Mouse (Mus musculus) gastrocnemius, postnatal 14 days (tissue): ENCODE results near the gene Tnpo1. TPM values are rescaled to one million over a fixed set of nuclear protein-coding genes. Genes with fewer than 3 reads are reported as not detected.

Source experiments
- DNase-seq: peaks from one replicate; pipeline ENCODE4 v3.0.0; 2021; ENCODE audit warnings: mixed read lengths
- intact Hi-C: fragments of 180-260 bp; cut with DNase I; formaldehyde crosslinking; loops from one replicate; pipeline ENCODE4 v1.15.1; 2025; ENCODE audit warnings: low total_unique reads
- total RNA-seq, 2 experiments: library from RNA; stranded (reverse); gene quantifications; 2 replicates each; pipeline ENCODE4 v1.2.3; 2021

Gene Tnpo1
- total RNA-seq, 2 experiments from 2014 or later: 46.9 to 47.0 TPM

DNA sequence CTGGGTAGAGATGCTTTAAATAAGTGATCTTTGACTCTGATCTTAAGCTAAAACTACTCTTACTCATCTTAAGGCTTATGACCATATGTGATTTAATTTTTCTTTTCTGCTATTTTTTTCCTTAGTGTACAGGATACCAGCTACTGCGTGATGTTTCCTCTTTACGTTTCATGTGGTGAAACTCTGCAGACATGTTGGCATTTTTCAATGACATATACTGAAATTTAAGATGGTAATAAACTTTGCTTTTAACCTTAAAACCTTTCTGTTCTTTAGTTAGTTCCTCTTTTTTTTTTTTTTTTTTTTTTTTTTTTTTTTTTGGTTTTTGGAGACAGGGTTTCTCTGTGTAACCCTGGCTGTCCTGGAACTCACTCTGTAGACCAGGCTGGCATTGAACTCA is 2.7 kb upstream of the Tnpo1 start:
- intact Hi-C loops: no loop called here

DNA sequence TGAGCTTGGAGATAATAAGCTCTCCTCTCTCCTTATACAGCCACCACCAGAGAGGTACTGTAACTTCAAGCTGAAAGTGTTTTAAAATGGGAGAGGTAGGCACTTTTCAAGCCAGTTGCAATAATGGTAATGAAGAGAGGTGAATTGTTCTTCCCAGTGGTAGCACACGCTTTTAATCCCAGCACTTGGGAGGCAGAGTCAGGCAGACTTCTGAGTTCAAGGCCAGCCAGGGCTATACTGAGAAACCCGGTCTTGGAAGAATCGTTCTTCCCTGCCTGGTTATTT is 716 bp upstream of the Tnpo1 start:
- no peak for DNase-seq
- intact Hi-C loops: no loop called here

More for the DNA sequence above, 2.7 kb upstream of the Tnpo1 start:
- no peak for DNase-seq

DNA sequence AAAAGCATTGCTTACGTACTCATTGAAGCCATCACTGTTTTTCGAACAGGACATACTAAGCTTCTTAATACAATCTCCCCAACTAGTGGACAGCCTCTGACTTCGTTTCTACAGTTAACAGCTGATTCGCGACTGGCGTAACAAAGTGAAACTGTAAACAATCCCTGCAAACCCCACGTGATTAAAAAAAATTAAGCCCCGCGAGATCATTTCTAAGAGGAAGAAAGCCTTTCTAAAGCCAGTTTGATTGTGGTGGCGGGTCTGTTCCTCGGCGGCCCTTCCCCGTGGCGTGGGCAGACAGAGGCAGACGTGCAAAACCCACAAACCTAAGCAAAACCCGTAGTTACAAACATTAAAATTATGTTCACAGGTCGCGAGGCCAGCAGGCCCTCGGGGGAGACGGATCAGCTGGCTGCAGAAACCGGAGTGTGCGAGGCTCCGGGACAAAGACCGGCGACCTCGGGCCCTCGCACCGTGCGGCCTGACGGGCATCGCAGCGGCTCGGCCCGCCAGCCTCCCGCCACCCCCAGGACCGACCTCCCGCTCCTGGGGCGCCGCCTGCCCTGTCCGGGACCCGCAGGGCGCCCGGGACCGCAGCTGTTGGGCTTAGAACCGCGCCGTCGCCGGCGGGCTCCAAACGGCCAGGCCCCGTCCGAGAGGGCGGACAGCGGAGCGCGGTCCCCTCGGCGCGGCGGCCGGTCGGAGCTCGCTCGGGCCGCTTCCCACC is 535 bp downstream of the Tnpo1 start:
- DNase-seq: peak; percentile 36
- intact Hi-C loops: no loop called here

DNA sequence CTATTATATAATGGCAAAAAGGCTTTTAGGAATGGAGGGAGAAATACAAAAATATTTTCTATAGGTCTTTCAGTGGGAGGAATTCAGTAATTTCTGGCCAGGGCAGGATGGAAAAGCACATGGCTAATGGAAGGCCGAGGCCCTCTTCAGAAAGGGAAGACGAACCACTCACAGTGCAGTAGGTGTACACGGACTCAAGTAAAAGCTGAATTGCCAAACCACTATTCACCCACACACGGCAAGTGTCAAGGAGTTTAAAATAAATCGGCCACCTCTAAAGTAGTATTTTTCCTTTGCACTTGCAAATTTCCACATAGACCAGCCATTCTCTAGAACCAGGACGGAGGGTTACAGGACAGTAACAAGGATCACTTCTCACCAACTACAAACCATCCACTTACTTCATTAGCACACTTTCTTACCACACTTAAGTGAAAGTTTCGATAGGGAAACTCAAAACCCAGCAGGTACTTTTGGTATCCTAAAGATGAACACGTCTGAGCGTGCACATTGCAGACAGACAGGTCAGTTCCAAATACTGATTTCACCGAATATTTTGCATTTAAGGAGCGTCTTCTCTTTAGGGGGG is 1.2 kb downstream of the Tnpo1 start:
- intact Hi-C loops: loop anchor here (5.0 kb wide), 1 partner anchor 63 kb away; no protein-coding TSS in a partner anchor
- no peak for DNase-seq

GRCm38 (mm10) chr13:98922806-98923205 is 3.4 kb downstream of the Tnpo1 start:
- intact Hi-C loops: loop anchor here (5.0 kb wide), 1 partner anchor 61 kb away; no protein-coding TSS in a partner anchor
- DNase-seq: no peak

- intact Hi-C loops: loop anchor here (5.0 kb wide), 1 partner anchor 59 kb away; no protein-coding TSS in a partner anchor
- DNase-seq: no peak
Measured at GRCm38 (mm10) chr13:98921276-98921675, 4.9 kb downstream of the Tnpo1 start.

GRCm38 (mm10) chr13:98920300-98920699 is 5.9 kb downstream of the Tnpo1 start:
- intact Hi-C loops: loop anchor here (5.0 kb wide), 1 partner anchor 58 kb away; no protein-coding TSS in a partner anchor
- DNase-seq: no peak

GRCm38 (mm10) chr13:98919695-98920094 is 6.5 kb downstream of the Tnpo1 start:
- DNase-seq: no peak
- intact Hi-C loops: loop anchor here (5.0 kb wide), 1 partner anchor 57 kb away; no protein-coding TSS in a partner anchor

DNA sequence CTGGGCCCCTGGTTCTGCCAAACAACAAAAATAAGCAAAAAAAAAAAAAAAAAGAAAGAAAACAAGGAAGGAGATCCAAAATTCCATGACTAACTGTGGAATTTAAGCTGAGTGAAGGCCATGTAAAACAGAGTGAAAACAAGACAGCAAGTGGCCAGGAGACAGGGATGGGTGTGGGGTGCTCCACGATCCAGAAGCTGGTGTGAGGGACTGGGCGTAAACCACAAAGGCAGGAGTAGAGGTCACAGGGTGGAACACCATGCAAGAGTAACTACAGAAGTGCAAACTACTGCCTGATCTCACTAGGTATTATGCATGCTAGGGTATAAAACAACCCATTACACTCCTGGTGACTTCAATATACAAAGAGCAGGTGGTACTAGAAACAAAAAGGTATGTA is 8.3 kb downstream of the Tnpo1 start:
- DNase-seq: no peak

GRCm38 (mm10) chr13:98915591-98915990 is 10.6 kb downstream of the Tnpo1 start:
- DNase-seq: no peak
- intact Hi-C loops: no loop called here

More for the DNA sequence above, 8.3 kb downstream of the Tnpo1 start:
- intact Hi-C loops: no loop called here

- intact Hi-C loops: no loop called here
- no peak for DNase-seq
Measured at GRCm38 (mm10) chr13:98914844-98915212, 11.4 kb downstream of the Tnpo1 start.

DNA sequence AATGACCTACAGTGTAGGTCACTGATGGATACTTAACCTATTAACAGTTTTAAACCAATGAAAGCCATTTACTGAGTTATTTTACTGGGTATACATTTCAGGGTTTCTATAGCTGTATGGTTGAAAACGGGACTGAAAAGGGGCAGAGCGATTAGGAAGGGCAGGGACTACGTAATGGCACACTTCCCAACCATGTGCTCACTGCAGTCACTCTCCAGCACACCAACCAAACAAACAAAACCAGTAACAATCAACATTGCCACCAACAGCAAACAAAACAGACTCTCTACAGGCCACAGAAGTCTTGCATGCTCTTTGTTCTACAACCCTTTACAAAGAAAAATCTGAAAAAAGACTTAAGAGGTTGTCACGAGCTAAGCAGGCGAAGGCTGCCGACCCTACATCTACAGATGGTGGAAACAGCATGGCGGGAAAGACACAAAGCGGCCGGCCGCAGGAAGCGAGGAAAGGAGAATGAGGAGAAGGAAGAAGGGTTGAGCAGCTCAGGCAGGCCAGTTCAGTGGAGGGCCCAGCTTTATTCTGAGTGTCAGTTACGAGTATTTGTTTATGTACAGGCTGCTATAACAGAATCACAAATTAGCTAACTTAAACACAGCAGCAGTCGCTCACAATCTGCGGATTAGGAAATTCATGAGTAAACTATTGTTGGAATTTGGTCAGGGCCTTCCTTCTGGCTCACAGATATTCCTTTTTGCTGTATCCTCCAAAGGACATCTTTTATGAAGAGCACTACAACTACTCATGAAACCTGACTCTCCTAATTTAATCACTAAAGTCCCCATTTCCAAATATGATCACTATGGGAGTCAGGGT is 12.0 kb downstream of the Tnpo1 start:
- intact Hi-C loops: no loop called here
- no peak for DNase-seq

DNA sequence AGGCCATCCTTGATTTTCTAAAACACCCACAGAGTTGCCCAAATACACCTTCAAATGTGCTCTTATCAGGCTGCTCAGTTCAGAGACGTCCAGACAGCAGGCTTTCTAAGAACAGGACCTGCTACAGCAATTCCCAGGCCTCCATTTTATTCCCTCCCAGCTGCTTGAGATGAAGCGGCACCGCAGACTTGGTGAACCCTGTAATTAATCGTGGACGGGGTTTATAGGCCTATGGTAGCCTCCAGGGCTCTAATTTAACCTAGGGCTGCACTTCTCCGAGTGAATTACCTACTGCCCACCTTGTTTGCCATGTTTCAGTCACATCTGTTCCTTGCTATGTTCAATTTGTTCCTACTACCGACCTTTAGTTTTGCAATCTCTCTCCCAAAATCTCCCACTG is 13.0 kb downstream of the Tnpo1 start:
- intact Hi-C loops: no loop called here

DNA sequence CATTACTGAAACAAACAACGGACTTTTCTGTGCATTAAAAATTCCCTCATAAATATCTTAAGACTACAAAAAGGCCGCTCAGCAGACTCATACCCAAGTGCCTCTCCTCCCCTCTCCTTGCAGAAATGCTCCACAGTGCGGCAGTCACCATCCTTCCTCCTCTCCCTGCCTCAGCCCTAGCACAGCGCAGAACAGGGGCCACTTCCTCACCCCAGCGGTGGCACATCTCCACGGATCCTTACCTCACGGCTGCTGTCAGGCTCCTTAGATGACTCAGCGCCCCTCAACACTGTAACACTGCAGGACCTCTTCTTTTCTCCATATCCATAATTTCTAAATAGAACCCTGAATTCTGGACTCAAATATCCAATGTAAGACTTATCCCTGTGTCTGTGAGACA is 13.6 kb downstream of the Tnpo1 start:
- intact Hi-C loops: no loop called here
- no peak for DNase-seq

More for the DNA sequence above, 13.0 kb downstream of the Tnpo1 start:
- no peak for DNase-seq

DNA sequence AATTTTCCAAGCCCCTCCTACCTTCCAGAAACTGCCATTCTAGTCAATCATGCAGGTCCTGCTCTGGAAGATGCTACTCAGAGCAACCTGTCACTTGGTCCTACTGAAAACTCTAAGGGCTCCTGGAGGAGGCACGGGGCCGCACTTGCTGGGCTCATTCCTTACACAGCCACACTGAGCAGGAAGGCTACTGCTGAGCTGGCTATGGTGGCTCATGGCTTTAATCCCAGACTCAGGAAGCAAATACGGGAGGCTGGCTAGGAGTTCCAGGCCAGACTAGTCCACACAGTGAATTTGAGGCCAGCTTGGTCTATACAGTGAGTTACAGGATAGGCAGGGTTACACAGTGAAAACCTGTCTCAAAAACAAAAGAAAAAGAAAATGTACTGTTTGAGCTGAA is 15.4 kb downstream of the Tnpo1 start:
- intact Hi-C loops: no loop called here
- no peak for DNase-seq

DNA sequence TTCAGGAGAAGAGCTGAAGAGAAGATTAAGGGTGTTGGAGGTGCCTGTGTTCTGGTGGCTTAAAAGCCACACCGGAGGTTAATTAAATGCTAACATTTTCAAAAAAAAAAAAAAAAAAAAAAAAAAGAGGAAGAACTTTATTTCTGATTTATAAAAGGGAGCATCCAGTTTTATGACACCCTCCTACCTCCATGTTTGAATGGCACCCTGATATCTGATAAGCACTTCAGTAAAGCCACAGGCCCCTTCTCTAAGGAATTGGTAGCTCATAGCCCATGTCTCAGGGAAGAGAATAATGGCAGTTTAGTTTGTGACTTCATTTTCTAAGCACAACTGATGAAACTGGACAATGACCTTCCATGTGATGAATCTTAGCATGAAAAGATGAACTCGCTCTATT is 21.6 kb downstream of the Tnpo1 start:
- no peak for DNase-seq
- intact Hi-C loops: no loop called here

- no peak for DNase-seq
- intact Hi-C loops: no loop called here
Measured at GRCm38 (mm10) chr13:98902366-98903025, 23.7 kb downstream of the Tnpo1 start.

DNA sequence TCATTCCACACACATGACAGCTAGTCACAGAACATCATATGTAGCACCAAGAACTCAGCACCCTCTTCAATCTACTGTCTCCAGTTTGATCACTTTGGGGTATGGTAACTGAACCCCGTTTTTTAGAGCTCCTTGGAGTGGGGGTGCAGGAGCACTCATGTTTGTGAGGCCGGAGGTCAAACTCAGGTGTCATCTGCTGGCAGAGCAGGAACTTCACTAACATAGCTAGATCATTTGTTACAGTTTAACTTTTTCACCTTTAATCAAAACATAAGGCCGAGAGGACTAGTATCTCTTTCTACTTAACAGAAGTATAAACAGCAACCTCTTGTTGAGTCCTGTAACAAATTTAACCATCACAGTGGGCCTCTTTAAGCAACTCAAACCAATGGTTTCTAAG is 26.6 kb downstream of the Tnpo1 start:
- intact Hi-C loops: no loop called here
- DNase-seq: no peak

DNA sequence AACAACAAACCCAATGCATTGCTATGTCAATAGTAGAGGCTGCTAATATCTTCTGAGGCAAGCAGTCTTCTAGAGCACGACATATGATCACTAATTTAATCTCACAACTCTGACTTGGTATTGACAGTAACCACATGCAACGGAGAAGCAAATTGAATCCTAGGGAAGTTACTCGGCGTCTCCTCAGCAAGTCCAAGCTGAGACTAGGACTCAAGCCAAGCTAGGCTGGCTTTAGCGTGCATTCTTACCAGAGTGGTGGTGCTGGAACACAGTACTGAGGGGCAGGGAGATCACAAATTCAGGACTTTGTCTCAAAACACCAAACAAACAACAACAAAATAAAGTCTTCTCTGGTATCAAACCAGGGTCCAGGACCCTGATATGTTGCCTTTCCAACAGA is 28.6 kb downstream of the Tnpo1 start:
- intact Hi-C loops: no loop called here
- peak; percentile 29 for DNase-seq
